In the genomic region with DNA sequence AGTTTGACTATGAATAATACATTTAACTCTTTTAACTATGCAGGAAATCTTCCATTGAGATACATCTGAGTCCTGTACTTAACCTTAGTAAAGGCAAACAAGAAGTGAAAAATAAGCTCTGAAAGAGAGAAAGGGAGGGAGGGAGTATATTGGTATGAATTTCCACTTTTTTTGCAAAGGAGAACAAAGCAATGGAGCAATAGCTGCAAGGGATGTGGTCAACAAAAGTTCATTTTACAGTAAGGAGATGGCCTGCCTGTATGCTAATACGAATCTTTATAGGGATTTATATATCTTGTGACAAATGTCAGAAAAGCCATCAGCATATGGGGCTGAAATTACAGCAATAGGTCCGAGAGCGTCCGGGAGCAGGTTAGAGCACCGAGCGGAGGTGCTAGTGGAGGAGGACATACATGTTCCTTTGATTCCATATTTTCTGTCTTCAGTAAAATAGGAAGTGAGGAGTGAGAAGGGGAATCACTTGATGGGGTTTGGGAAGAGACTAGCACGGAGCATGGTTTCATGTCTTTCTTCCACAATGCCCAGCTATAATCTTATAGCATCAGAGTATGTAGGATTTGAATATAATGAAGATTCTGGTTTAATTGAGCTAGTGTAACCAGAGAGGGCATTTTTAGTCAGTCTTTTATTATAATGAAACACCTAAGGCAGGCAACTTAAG, we compare ENCODE assay signal across 29 mouse cellular contexts.
"Had no signal": no experiment of that assay in that cellular context is flagged by ENCODE, and none has a peak within 500 bp of the region (broad histone marks: within the 10 kb centered on the region; RNA-seq: fewer than 3 reads in every experiment).

No protein-coding gene starts in this region.

- H3K9ac ChIP-seq: embryonic facial prominence, embryonic 12.5 days; embryonic facial prominence, embryonic 13.5 days; embryonic facial prominence, embryonic 15.5 days; forebrain, embryonic 12.5 days; forebrain, embryonic 13.5 days; forebrain, embryonic 15.5 days; forebrain, postnatal 0 days had no signal

- H3K9me3 ChIP-seq: embryonic facial prominence, embryonic 10.5 days; embryonic facial prominence, embryonic 12.5 days; embryonic facial prominence, embryonic 13.5 days; embryonic facial prominence, embryonic 15.5 days; forebrain, embryonic 10.5 days; forebrain, embryonic 12.5 days; forebrain, embryonic 13.5 days; forebrain, embryonic 15.5 days had no signal

- DNase-seq: cerebellum, adult 2 months; cerebellum, adult 8-10 months; cerebellum, adult 9-10 months; cerebellum, adult 9-11 months; cerebellum, postnatal 10 days; cerebellum, postnatal 14 days; cerebellum, postnatal 25 days; cerebellum, postnatal 36 days; embryo, embryonic 11 days; forebrain, postnatal 0 days; gastrocnemius, adult 2 months; gastrocnemius, postnatal 10 days; gastrocnemius, postnatal 14 days; gastrocnemius, postnatal 25 days; gastrocnemius, postnatal 36 days; heart, adult 11 months; heart, adult 18-20 months; heart, adult 2 months had no signal

- H3K4me2 ChIP-seq: embryonic facial prominence, embryonic 12.5 days; embryonic facial prominence, embryonic 13.5 days; embryonic facial prominence, embryonic 15.5 days; forebrain, embryonic 12.5 days; forebrain, embryonic 13.5 days; forebrain, embryonic 15.5 days had no signal

- H3K27me3 ChIP-seq: embryonic facial prominence, embryonic 12.5 days; embryonic facial prominence, embryonic 13.5 days; embryonic facial prominence, embryonic 15.5 days; forebrain, embryonic 12.5 days; forebrain, embryonic 13.5 days; forebrain, embryonic 15.5 days had no signal

- H3K4me3 ChIP-seq: embryonic facial prominence, embryonic 10.5 days; embryonic facial prominence, embryonic 12.5 days; embryonic facial prominence, embryonic 13.5 days; embryonic facial prominence, embryonic 15.5 days; erythroblast, embryonic 14.5 days; forebrain, embryonic 10.5 days; forebrain, embryonic 12.5 days; forebrain, embryonic 13.5 days; forebrain, embryonic 15.5 days; gastrocnemius, adult 2 months; heart, adult 2 months had no signal

- H3K4me1 ChIP-seq: embryonic facial prominence, embryonic 10.5 days; embryonic facial prominence, embryonic 12.5 days; embryonic facial prominence, embryonic 13.5 days; embryonic facial prominence, embryonic 15.5 days; forebrain, embryonic 10.5 days; forebrain, embryonic 12.5 days; forebrain, embryonic 13.5 days; forebrain, embryonic 15.5 days had no signal

- ATAC-seq: forebrain, embryonic 13.5 days; forebrain, embryonic 14.5 days; forebrain, embryonic 15.5 days; forebrain, embryonic 16.5 days; forebrain, postnatal 0 days had no signal

- H3K27ac ChIP-seq: embryonic facial prominence, embryonic 10.5 days; embryonic facial prominence, embryonic 12.5 days; embryonic facial prominence, embryonic 13.5 days; embryonic facial prominence, embryonic 15.5 days; forebrain, embryonic 10.5 days; forebrain, embryonic 12.5 days; forebrain, embryonic 13.5 days; forebrain, embryonic 15.5 days; gastrocnemius, adult 2 months; heart, adult 2 months had no signal

- H3K36me3 ChIP-seq: embryonic facial prominence, embryonic 10.5 days; embryonic facial prominence, embryonic 12.5 days; embryonic facial prominence, embryonic 13.5 days; embryonic facial prominence, embryonic 15.5 days; forebrain, embryonic 10.5 days; forebrain, embryonic 12.5 days; forebrain, embryonic 15.5 days had no signal
